Comparison of ENCODE assay signal across 9 mouse cellular contexts in genomic region chr5:117360228-117360515, GRCm38 (mm10). TPM values are rescaled to one million over a fixed set of nuclear protein-coding genes. Genes with fewer than 3 reads are reported as not detected.
DNase-seq lines count a peak whose midpoint lies in the region; ATAC-seq and TF ChIP-seq lines count a peak whose summit lies in the region.
"Had no signal": no experiment of that assay in that cellular context is flagged by ENCODE, and none has a peak within 500 bp of the region (broad histone marks: within the 10 kb centered on the region; RNA-seq: fewer than 3 reads in every experiment).

No protein-coding gene starts in this region.

- peak overlapping the region; percentile 55; the same call in 1 of the 2 replicates for H3K9ac ChIP-seq in heart, embryonic 13.5 days
- no peak overlapping the region for H3K9ac ChIP-seq in kidney, postnatal 0 days (ENCODE audit: low read depth, low read length)

- H3K4me1 ChIP-seq in heart, embryonic 13.5 days, result peaks cover 79% of the 10 kb centered on the region
- peaks cover 54% of the 10 kb centered on the region for H3K4me1 ChIP-seq in bone marrow macrophage, adult 2 months (ENCODE audit: control insufficient read depth, insufficient read depth, low read length)
- peaks cover 42% of the 10 kb centered on the region for H3K4me1 ChIP-seq in kidney, postnatal 0 days (replicated peaks; ENCODE audit: insufficient read depth, low read length)

- 0 out of 2 replicates have a peak overlapping the region, but pooled peaks have one; percentile 9 for H3K4me3 ChIP-seq in heart, embryonic 13.5 days
- H3K4me3 ChIP-seq in bone marrow macrophage, adult 2 months (ENCODE audit: insufficient read depth, low read length), result no peak overlapping the region
- H3K4me3 ChIP-seq in kidney, postnatal 0 days (replicated peaks; ENCODE audit: low read depth, low read length), result no peak overlapping the region

- H3K27ac ChIP-seq in heart, embryonic 13.5 days (replicated peaks), result peak overlapping the region; percentile 89
- peak overlapping the region; percentile 76 for H3K27ac ChIP-seq in bone marrow macrophage, adult 2 months (ENCODE audit: insufficient read depth, low read depth, low read length)
- peak overlapping the region; percentile 82 for H3K27ac ChIP-seq in kidney, postnatal 0 days

- peak overlapping the region; percentile 91 for H3K4me2 ChIP-seq in heart, embryonic 13.5 days
- peak overlapping the region; percentile 28 for H3K4me2 ChIP-seq in kidney, postnatal 0 days (ENCODE audit: low read length)

- no peak for DNase-seq in heart, postnatal 4 days
- DNase-seq in kidney, postnatal 0 days (ENCODE audit: low spot score), result peak; percentile 56
- DNase-seq in lung, postnatal 25 days (ENCODE audit: low spot score), result peak; percentile 58
- no peak for DNase-seq in adipocyte (ENCODE audit: low spot score)
- DNase-seq in left cerebral cortex, adult 11 months (ENCODE audit: low spot score), result no peak
- DNase-seq in thymus, postnatal 4 days, result no peak

- H3K27me3 ChIP-seq in heart, embryonic 13.5 days (replicated peaks), result no peaks in the 10 kb centered on the region
- no peaks in the 10 kb centered on the region for H3K27me3 ChIP-seq in kidney, postnatal 0 days (ENCODE audit: insufficient read depth, low read length)
- H3K27me3 ChIP-seq: CH12.LX had no signal

- no peaks in the 10 kb centered on the region for H3K9me3 ChIP-seq in heart, embryonic 13.5 days
- H3K9me3 ChIP-seq in kidney, postnatal 0 days (replicated peaks; ENCODE audit: low read length), result no peaks in the 10 kb centered on the region

- no peak for TF ChIP-seq CTCF in bone marrow macrophage, adult 2 months (IDR thresholded peaks at IDR 0.05; ENCODE audit: low read depth, low read length)
- no peak for TF ChIP-seq CTCF in kidney, postnatal 0 days (IDR thresholded peaks at IDR 0.05; ENCODE audit: low read depth)

- no peak for ATAC-seq in heart, embryonic 13.5 days (ENCODE audit: extremely low read depth, insufficient number of reproducible peaks, low FRiP score, low TSS enrichment)
- no peak for ATAC-seq in kidney, postnatal 0 days (replicated peaks; ENCODE audit: low FRiP score, low read depth)

- peaks cover 19% of the 10 kb centered on the region for H3K36me3 ChIP-seq in heart, embryonic 13.5 days
- H3K36me3 ChIP-seq in kidney, postnatal 0 days (ENCODE audit: insufficient read depth, low read length), result peaks cover 11% of the 10 kb centered on the region; the same call in 1 of the 2 replicates

- TF ChIP-seq POLR2A in bone marrow macrophage, adult 2 months (IDR thresholded peaks at IDR 0.05; ENCODE audit: borderline replicate concordance, low read depth, low read length), result no peak

- 50% methylated on average over 13 of the region's 13 CpGs for WGBS in heart, embryonic 13.5 days
- WGBS in kidney, postnatal 0 days, result 32% methylated on average over 13 of the region's 13 CpGs

RNA-seq across cellular contexts. Expression of gene Wsb2, which starts 3.1 kb away (rescaled TPM):
- 74.2 and 79.3 TPM in 2 replicates for polyA plus RNA-seq in heart, embryonic 13.5 days (2015; fragmentation: Nextera tagmentation; extraction: Ambion mirVana)
- 100 to 1,000 TPM; 124 to 127 TPM for total RNA-seq in heart, postnatal 4 days (2021)
- polyA plus RNA-seq in bone marrow macrophage, adult 2 months (2012; ENCODE audit: insufficient read depth, insufficient read length, missing spikeins), result 45.4 and 47.3 TPM in 2 replicates
- 89.3 and 92.2 TPM in 2 replicates for polyA plus RNA-seq in kidney, postnatal 0 days (2015; fragmentation: Nextera tagmentation; extraction: Ambion mirVana)

RNA-seq across cellular contexts. Expression of gene Rfc5, which starts 28.7 kb away (rescaled TPM):
- 64.3 and 67.7 TPM in 2 replicates for polyA plus RNA-seq in heart, embryonic 13.5 days (2015; fragmentation: Nextera tagmentation; extraction: Ambion mirVana)
- total RNA-seq in heart, postnatal 4 days (2021), result 10 to 100 TPM; 26.5 to 30.3 TPM
- 16.9 and 27.2 TPM in 2 replicates for polyA plus RNA-seq in bone marrow macrophage, adult 2 months (2012; ENCODE audit: insufficient read depth, insufficient read length, missing spikeins)
- polyA plus RNA-seq in kidney, postnatal 0 days (2015; fragmentation: Nextera tagmentation; extraction: Ambion mirVana), result 54.7 and 60.2 TPM in 2 replicates

RNA-seq across cellular contexts. Expression of gene Vsig10, which starts 41.3 kb away (rescaled TPM):
- polyA plus RNA-seq in heart, embryonic 13.5 days (2015; fragmentation: Nextera tagmentation; extraction: Ambion mirVana), result 7.6 and 8.1 TPM in 2 replicates
- 10 to 100 TPM; 12.3 to 18.6 TPM for total RNA-seq in heart, postnatal 4 days (2021)
- polyA plus RNA-seq in bone marrow macrophage, adult 2 months (2012; ENCODE audit: insufficient read depth, insufficient read length, missing spikeins), result 1.4 and 2.3 TPM in 2 replicates
- 9.5 and 11.6 TPM in 2 replicates for polyA plus RNA-seq in kidney, postnatal 0 days (2015; fragmentation: Nextera tagmentation; extraction: Ambion mirVana)

RNA-seq across cellular contexts. Expression of gene Ksr2, which starts 53.6 kb away (rescaled TPM):
- polyA plus RNA-seq in heart, embryonic 13.5 days (2015; fragmentation: Nextera tagmentation; extraction: Ambion mirVana), result 0.07 and 0.13 TPM in 2 replicates
- total RNA-seq in heart, postnatal 4 days (2021), result under 1 TPM; 0.09 to 0.10 TPM
- 0.28 and 0.32 TPM in 2 replicates for polyA plus RNA-seq in bone marrow macrophage, adult 2 months (2012; ENCODE audit: insufficient read depth, insufficient read length, missing spikeins)
- 0.42 and 0.71 TPM in 2 replicates for polyA plus RNA-seq in kidney, postnatal 0 days (2015; fragmentation: Nextera tagmentation; extraction: Ambion mirVana)

Comparison
In these comparisons a context has a peak if more than half of its experiments do, and no peak if none do; other contexts are left out.
1. DNase-seq: peak in kidney, postnatal 0 days (single experiment) and lung, postnatal 25 days (single experiment); none in heart, postnatal 4 days (single experiment), adipocyte (single experiment), left cerebral cortex, adult 11 months (single experiment) and thymus, postnatal 4 days (single experiment).
2. Peak in every context shown above with its lines, with median percentiles within 50 percentile points of each other: H3K27ac ChIP-seq.